Mouse (Mus musculus) thymus, adult 2 months (tissue): ENCODE measurements around the gene Zfp366.

Experiments
- CTCF ChIP-seq: fragments of 200-500 bp; IDR thresholded peaks from 2 replicates; pipeline ENCODE4 v1.5.1; 2012; ENCODE audit warnings: mild to moderate bottlenecking, control low read depth, low read length, moderate library complexity, borderline replicate concordance; ENCODE audit not compliant: control insufficient read depth, poor library complexity, insufficient read depth; ENCODE audit errors: extremely low read depth
- POLR2A ChIP-seq: fragments of 200-500 bp; IDR thresholded peaks from 2 replicates; pipeline ENCODE4 v1.6.1; 2012; ENCODE audit warnings: mild to moderate bottlenecking, low read length, control low read depth, moderate library complexity; ENCODE audit not compliant: control insufficient read depth, poor library complexity, insufficient read depth; ENCODE audit errors: extremely low read depth

- no peak for TF ChIP-seq CTCF
- TF ChIP-seq POLR2A = no peak
These were observed 51.0 kb downstream of the Zfp366 start for GRCm38 (mm10) chr13:99235428-99236210.
